Mouse (Mus musculus): ENCODE results near the gene Ndufb7.

DNA sequence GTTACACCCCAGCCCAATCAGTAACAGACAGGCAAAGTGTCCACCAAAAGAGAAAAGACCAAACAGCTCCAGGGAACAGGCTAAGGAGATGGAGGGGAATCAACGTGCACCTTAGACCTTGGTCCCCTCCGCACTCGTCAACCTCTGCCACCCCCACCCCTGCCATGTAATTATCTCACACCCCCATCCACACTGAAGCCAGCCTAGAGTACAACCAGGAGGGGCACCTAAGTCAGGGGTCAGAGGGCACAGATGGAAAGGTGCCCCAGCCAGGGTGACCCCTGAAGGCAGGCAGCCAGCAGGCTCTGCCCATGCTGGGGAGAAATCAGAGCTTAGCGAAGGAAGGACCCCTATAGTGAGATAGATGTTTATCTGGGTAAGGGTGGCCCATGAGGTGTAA lies 10.4 kb downstream of the Ndufb7 start:
- TF ChIP-seq POLR2A (IDR thresholded peaks at IDR 0.05; ENCODE audit: insufficient read depth, low read depth, low read length): no peak
- no peak for TF ChIP-seq EP300 (IDR thresholded peaks at IDR 0.05; ENCODE audit: insufficient read depth, low read depth, low read length)
